Mouse (Mus musculus) liver, adult 2 months (tissue): ENCODE results near the gene Mllt10.

Experiments used
- CTCF ChIP-seq: fragments of 200-500 bp; IDR thresholded peaks from 2 replicates; pipeline ENCODE4 v1.5.1; 2011; ENCODE audit warnings: low read depth, low read length, control low read depth
- POLR2A ChIP-seq: fragments of 200-500 bp; IDR thresholded peaks from 2 replicates; pipeline ENCODE4 v1.6.1; 2011; ENCODE audit warnings: low read length, control low read depth; ENCODE audit not compliant: insufficient read depth; ENCODE audit errors: extremely low read depth

DNA sequence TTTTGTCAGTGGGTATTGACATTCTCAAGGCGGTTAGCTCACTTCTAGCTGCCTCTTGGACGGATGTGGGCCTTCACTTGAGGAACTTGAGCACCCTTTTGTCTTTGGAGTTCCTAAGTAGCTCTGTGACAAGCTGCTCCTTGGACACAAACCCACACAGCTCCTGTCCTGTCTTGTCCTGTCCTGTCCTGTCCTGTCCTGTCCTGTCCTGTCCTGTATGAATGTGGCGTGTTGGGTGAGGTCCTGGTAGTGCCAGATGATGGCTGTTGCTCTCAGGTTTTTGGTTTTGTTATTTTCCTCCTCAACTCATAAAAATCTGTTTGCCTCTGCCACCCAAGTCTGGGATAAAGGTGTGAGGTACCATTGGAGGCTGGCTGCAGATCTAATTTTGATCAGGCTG, 61.4 kb downstream of the Mllt10 start:
- TF ChIP-seq CTCF (no peak), POLR2A (no peak)
